Mouse (Mus musculus): ENCODE measurements at regions not wholly inside any gene's neighbourhood (a gene's known extent, or its start where the extent isn't known, plus 50 kb on each side); places are given as distances from the start of the nearest gene placed in this dataset.
A peak's percentile ranks its signal among the peaks of the same experiment; 100 is the strongest.

DNA sequence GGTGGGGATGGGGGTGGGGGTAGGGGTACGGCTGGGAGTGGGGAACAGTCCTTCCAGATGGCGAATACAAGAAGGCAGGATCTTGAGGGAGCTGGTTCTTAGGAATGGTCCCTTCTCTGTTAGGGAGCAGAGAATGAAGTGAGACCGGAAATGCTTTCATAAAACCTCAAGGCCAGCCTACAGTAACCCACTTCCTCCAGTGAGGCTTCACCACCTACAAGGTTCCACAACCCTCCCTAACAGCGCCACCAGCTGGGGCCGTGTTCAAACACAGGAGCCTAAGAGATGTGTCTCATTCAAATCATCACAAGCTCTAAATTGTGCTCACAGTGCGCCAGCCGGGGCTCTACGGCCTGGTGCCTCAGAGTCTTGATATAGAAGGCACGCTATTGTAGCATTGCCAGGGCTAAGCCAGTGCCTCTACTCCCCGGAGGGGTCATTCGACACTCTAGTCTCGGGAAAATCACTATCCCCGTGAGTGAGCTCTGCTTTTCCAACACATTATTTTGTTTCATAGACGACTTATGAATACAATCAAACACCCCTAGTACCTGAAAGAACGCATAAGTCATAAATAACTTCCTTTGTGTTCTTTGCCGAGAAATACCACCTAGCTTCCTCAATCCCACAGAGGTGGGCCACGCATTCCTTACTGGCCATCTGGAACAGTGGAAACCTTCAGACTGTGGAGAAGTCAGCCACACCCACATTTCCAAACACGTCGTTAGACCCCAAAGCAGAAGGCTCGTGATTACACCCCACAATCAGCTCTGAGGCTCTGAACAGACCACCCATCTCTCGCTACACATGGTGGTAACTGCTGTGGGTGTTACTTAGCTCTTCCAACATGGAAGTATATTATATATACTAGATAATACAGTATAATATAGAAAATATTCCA lies 209.3 kb upstream of the Tgfbr2 start:
- Histone ChIP-seq H3K9ac (ENCODE audit: low read depth, low read length) (no peak overlapping the region), H3K27me3 (ENCODE audit: control insufficient read depth, insufficient read depth, low read length) (no peaks in the 10 kb centered on the region), H3K27ac (no peak overlapping the region), H3K4me1 (ENCODE audit: control insufficient read depth, insufficient read depth, low read length) (peaks cover 4% of the 10 kb centered on the region), H3K4me3 (no peak overlapping the region), H3K36me3 (ENCODE audit: control insufficient read depth, insufficient read depth, low read length) (no peaks in the 10 kb centered on the region), H3K79me2 (replicated peaks; ENCODE audit: control insufficient read depth, insufficient read depth, low read length) (no peaks in the 10 kb centered on the region)
- 50% methylated on average over 21 of the region's 21 CpGs for WGBS
- DNase-seq: peak; percentile 83 to 87
- intact Hi-C loops (cut with DNase I): loop anchor here (2.0 to 5.0 kb wide), 2 partner anchors 294 to 322 kb away; no protein-coding TSS in a partner anchor
- peak; percentile 79 for TF ChIP-seq CTCF (IDR thresholded peaks at IDR 0.05)
- TF ChIP-seq POLR2A (IDR thresholded peaks at IDR 0.05; ENCODE audit: insufficient read depth, low read depth, low read length): no peak
- TF ChIP-seq EP300 (IDR thresholded peaks at IDR 0.05; ENCODE audit: insufficient read depth, low read depth, low read length): peak; percentile 44; the same call in 1 of the 2 replicates

DNA sequence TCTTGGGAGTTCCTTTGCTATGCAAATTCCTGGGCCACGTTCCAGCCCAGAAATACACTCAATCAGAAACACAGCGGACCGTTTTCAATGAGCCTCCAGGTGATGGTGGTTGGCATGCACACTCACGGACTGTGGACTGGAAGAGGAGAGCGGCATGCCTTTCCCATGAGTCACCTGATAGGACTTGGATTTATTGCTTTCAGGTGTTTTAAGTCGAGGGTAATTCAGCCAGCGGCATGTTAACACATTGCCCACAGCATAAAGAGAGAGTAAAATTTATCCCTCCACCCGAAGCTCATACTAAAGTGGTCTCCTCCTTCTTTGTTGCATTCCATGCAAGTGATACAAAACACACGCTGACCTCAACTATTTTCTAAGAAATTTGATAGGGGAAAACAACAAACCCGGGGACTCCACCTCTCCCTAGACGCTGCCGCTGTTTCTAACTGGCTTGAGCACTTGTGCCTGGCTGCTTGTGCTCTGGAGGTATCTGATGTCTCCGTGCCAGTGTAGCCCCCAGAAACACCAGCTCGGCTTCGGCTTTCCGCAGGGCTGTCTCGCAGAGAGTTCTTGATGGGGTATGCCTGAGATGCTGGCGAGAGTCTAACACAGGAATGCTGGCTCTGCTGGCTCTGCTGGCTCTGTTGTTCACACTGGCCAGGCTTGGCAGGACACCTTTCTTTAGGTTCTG lies 208.4 kb upstream of the Tgfbr2 start:
- Histone ChIP-seq H3K27me3 (ENCODE audit: control insufficient read depth, insufficient read depth, low read length) (no peaks in the 10 kb centered on the region), H3K9ac (ENCODE audit: low read depth, low read length) (no peak overlapping the region), H3K4me1 (ENCODE audit: control insufficient read depth, insufficient read depth, low read length) (peaks cover 4% of the 10 kb centered on the region), H3K36me3 (ENCODE audit: control insufficient read depth, insufficient read depth, low read length) (no peaks in the 10 kb centered on the region), H3K27ac (no peak overlapping the region; the same call in 1 of the 2 replicates), H3K4me3 (peak overlapping the region; percentile 28; the same call in 1 of the 2 replicates), H3K79me2 (replicated peaks; ENCODE audit: control insufficient read depth, insufficient read depth, low read length) (no peaks in the 10 kb centered on the region)
- DNase-seq: peak; percentile 44 to 45
- TF ChIP-seq CTCF (IDR thresholded peaks at IDR 0.05): no peak
- TF ChIP-seq EP300 (IDR thresholded peaks at IDR 0.05; ENCODE audit: insufficient read depth, low read depth, low read length): no peak
- no peak for TF ChIP-seq POLR2A (IDR thresholded peaks at IDR 0.05; ENCODE audit: insufficient read depth, low read depth, low read length)
- 33% methylated on average over 18 of the region's 18 CpGs for WGBS
- intact Hi-C loops (cut with DNase I): loop anchor here (2.0 to 5.0 kb wide), 2 partner anchors 293 to 321 kb away; no protein-coding TSS in a partner anchor

DNA sequence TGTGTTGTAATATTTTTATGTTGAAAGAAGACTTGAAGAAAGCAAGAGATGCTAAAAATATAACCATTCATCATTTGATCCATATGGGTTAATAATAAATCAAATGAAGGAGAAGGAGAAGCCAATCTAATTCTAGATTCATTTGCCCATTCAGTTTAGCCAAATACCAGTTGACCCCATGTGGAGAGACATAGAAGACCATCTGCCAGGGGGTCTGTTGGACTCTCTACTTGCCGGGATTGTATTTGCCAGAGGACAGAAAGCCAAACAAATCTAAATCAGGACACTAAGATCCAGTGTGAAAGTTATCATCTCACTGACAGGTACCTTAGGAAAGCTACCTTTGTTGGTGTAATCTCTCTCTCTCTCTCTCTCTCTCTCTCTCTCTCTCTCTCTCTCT lies 202.5 kb upstream of the Tgfbr2 start:
- peaks cover 8% of the 10 kb centered on the region for H3K4me1 ChIP-seq (ENCODE audit: control insufficient read depth, insufficient read depth, low read length)
- WGBS: 80% methylated on average over 1 of the region's 1 CpGs
- DNase-seq: no peak
- no peaks in the 10 kb centered on the region for H3K36me3 ChIP-seq (ENCODE audit: control insufficient read depth, insufficient read depth, low read length)
- H3K4me3 ChIP-seq: no peak overlapping the region
- TF ChIP-seq EP300 (IDR thresholded peaks at IDR 0.05; ENCODE audit: insufficient read depth, low read depth, low read length): no peak
- TF ChIP-seq CTCF (IDR thresholded peaks at IDR 0.05): no peak
- no peak for TF ChIP-seq POLR2A (IDR thresholded peaks at IDR 0.05; ENCODE audit: insufficient read depth, low read depth, low read length)
- H3K79me2 ChIP-seq (replicated peaks; ENCODE audit: control insufficient read depth, insufficient read depth, low read length): no peaks in the 10 kb centered on the region
- intact Hi-C loops (cut with DNase I): loop anchor here (5.0 kb wide), 1 partner anchor 35 kb away; no protein-coding TSS in a partner anchor
- H3K9ac ChIP-seq (ENCODE audit: low read depth, low read length): no peak overlapping the region
- no peak overlapping the region for H3K27ac ChIP-seq
- H3K27me3 ChIP-seq (ENCODE audit: control insufficient read depth, insufficient read depth, low read length): no peaks in the 10 kb centered on the region

DNA sequence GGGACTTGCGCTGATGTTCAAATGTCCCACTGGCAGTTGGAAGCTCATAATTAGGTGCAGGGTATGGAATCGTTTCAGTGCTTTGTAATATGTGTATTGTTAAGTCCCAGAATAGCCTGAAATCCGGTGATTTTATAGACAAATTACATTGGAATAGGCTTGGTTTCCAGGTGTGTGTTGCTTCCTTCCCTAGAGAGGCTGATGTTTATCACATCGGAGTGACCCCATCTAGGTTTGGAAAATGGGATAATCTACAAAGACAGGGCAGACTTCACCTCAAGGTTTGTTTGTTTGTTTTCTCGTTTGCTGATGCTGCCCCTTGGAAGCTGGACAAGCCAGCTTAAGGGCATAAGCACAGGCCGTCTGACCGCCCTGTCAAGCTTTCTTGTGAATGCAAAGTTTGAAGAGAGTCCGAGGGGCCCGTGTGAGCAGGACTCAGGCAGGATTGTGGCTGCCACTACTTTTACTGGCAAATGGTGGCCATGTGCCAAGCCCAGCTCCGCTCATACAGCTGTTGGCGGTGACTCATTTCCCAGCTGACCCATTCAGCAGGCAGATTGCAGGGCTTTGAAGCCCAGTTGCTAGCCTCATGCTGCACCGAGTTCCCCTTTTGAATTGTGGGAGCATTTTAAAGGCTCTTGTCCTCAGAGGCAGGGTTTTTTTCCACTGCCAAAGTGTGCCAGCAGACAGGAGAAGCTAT lies 200.6 kb upstream of the Tgfbr2 start:
- Histone ChIP-seq H3K79me2 (replicated peaks; ENCODE audit: control insufficient read depth, insufficient read depth, low read length) (no peaks in the 10 kb centered on the region), H3K4me3 (no peak overlapping the region), H3K9ac (ENCODE audit: low read depth, low read length) (no peak overlapping the region), H3K27ac (no peak overlapping the region), H3K27me3 (ENCODE audit: control insufficient read depth, insufficient read depth, low read length) (no peaks in the 10 kb centered on the region), H3K36me3 (ENCODE audit: control insufficient read depth, insufficient read depth, low read length) (no peaks in the 10 kb centered on the region), H3K4me1 (ENCODE audit: control insufficient read depth, insufficient read depth, low read length) (peaks cover 8% of the 10 kb centered on the region)
- 29% methylated on average over 12 of the region's 12 CpGs for WGBS
- intact Hi-C loops (cut with DNase I): loop anchor here (5.0 kb wide), 1 partner anchor 34 kb away; no protein-coding TSS in a partner anchor
- TF ChIP-seq EP300 (IDR thresholded peaks at IDR 0.05; ENCODE audit: insufficient read depth, low read depth, low read length): peak; percentile 73; the same call in 1 of the 2 replicates
- no peak for TF ChIP-seq CTCF (IDR thresholded peaks at IDR 0.05)
- DNase-seq: peak; percentile 81 to 87

DNA sequence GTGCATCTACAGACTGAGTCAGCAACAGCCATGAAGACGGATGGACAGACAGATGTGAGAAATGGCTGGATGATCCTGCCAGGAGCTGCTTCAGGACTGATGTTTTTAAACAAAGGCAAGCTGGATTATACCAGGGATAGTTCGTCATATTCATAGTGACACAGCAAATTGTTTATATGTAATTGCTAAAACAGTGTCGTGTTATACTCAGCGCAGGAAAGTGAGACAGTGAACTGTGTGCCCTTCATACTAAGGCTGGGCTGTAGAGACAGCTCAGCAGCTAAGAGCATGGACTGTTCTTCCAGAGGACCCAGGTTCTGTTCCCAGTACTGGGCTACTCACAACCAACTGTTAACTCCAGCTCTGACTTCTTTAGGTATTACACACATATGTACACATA lies 199.2 kb upstream of the Tgfbr2 start:
- intact Hi-C loops (cut with DNase I): no loop called here
- Histone ChIP-seq H3K4me1 (ENCODE audit: control insufficient read depth, insufficient read depth, low read length) (peaks cover 8% of the 10 kb centered on the region), H3K27ac (no peak overlapping the region), H3K36me3 (ENCODE audit: control insufficient read depth, insufficient read depth, low read length) (no peaks in the 10 kb centered on the region), H3K79me2 (replicated peaks; ENCODE audit: control insufficient read depth, insufficient read depth, low read length) (no peaks in the 10 kb centered on the region), H3K9ac (ENCODE audit: low read depth, low read length) (no peak overlapping the region), H3K4me3 (no peak overlapping the region), H3K27me3 (ENCODE audit: control insufficient read depth, insufficient read depth, low read length) (no peaks in the 10 kb centered on the region)
- TF ChIP-seq POLR2A (IDR thresholded peaks at IDR 0.05; ENCODE audit: insufficient read depth, low read depth, low read length): no peak
- no peak for TF ChIP-seq EP300 (IDR thresholded peaks at IDR 0.05; ENCODE audit: insufficient read depth, low read depth, low read length)
- TF ChIP-seq CTCF (IDR thresholded peaks at IDR 0.05): no peak
- no peak for DNase-seq
- 89% methylated on average over 4 of the region's 4 CpGs for WGBS

Data from heart, adult 2 months (tissue).